Mouse (Mus musculus): ENCODE data around the gene Shmt2. TPM values are rescaled to one million over a fixed set of nuclear protein-coding genes. Genes with fewer than 3 reads are reported as not detected.

Shmt2 gene
- polyA plus RNA-seq, 2 experiments = 88.2 to 88.6 TPM

DNA sequence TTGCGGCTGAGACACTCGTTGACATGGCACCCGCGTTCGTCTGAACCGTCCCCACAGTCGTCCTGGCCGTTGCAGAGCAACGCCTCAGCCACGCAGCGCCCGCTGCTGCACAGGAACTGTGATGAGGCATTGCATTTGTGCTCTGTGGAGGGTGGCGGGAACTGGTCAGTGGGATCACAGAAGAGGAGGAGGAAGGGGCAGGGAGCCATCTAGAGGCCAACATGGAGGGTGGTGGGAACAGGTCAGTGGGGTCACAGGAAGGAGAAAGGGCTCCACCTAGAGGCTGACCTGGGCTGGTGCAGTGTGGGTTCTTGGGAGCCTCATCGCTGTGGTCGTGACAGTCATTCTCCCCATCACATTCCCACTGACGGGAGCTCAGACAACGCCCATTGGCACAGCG, 33.5 kb upstream of the Shmt2 start:
- 66% methylated on average over 18 of the region's 18 CpGs for WGBS (ENCODE audit: insufficient replicate concordance)
- no peak for ATAC-seq (ENCODE audit: insufficient read depth)
- DNase-seq (ENCODE audit: low read depth in 3 of 3, low spot score in 3 of 3) = peak in 1 of 3 experiments; percentile 25
- Histone ChIP-seq H3K4me2 (ENCODE audit: low read depth) (no peak overlapping the region), H3K27ac (no peak overlapping the region), H3K36me3 (replicated peaks; ENCODE audit: control insufficient read depth, insufficient read depth, low read depth) (no peaks in the 10 kb centered on the region; the same call in 1 of the 2 replicates), H3K9me3 (ENCODE audit: control insufficient read depth, low read length) (no peaks in the 10 kb centered on the region), H3K9ac (replicated peaks) (no peak overlapping the region), H3K4me3 (ENCODE audit: insufficient read depth in 1 of 2, low read depth in 2 of 2, low read length in 2 of 2) (no peak overlapping the region), H3K27me3 (ENCODE audit: control insufficient read depth, insufficient read depth, low read length) (no peaks in the 10 kb centered on the region), H3K4me1 (replicated peaks; ENCODE audit: control insufficient read depth in 2 of 2, insufficient read depth in 2 of 2, low read length in 1 of 2) (no peaks in the 10 kb centered on the region)
- TF ChIP-seq CTCF (IDR thresholded peaks at IDR 0.05; ENCODE audit: low read depth) (peak; percentile 94), EP300 (IDR thresholded peaks at IDR 0.05; ENCODE audit: low read depth) (no peak)

DNA sequence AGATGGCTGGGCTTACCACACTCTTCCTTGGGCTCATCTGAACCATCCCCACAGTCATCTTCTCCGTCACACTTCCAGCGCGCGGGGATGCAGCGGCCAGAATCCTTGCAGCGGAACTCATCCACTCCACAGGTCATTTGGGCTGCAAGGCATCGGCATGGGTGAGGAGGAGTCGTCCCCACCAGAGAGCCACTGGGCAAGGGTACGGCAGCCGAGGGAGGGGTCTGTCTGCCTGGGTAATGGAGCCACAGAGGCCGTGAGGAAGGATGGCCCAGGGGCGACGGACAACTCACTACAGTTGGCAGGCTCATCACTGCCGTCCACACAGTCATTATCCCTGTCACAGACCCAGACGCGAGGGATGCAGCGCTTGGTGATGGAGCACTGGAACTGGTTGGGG, 27.6 kb upstream of the Shmt2 start:
- no peak overlapping the region for H3K4me2 ChIP-seq (ENCODE audit: low read depth)
- no peaks in the 10 kb centered on the region for H3K9me3 ChIP-seq (ENCODE audit: control insufficient read depth, low read length)
- no peak overlapping the region for H3K9ac ChIP-seq (replicated peaks)

DNA sequence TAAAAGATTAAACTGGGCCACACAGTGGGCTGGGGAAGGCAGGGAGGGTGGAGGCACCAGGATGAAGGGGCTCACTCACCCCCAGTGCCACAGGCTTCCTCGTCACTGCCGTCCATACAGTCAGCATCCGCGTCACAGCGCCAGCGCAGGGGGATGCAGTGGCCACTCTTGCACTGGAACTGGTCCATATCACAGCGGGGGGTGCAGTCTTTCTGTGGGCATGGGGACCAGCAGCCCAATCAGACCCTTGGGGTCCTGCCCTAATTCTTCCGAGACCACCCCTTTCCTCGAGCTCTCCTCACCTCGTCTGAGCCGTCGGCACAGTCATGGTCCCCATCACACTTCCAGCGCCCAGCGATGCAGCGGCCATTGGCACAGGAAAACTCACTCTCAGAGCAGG, 26.0 kb upstream of the Shmt2 start:
- Histone ChIP-seq H3K27me3 (ENCODE audit: control insufficient read depth, insufficient read depth, low read length) (no peaks in the 10 kb centered on the region), H3K4me3 (ENCODE audit: insufficient read depth in 1 of 2, low read depth in 2 of 2, low read length in 2 of 2) (no peak overlapping the region), H3K9me3 (ENCODE audit: control insufficient read depth, low read length) (no peaks in the 10 kb centered on the region), H3K36me3 (replicated peaks; ENCODE audit: control insufficient read depth, insufficient read depth, low read depth) (no peaks in the 10 kb centered on the region), H3K27ac (no peak overlapping the region), H3K4me2 (ENCODE audit: low read depth) (no peak overlapping the region), H3K9ac (replicated peaks) (no peak overlapping the region), H3K4me1 (replicated peaks; ENCODE audit: control insufficient read depth in 2 of 2, insufficient read depth in 2 of 2, low read length in 1 of 2) (no peaks in the 10 kb centered on the region)
- 85% methylated on average over 15 of the region's 15 CpGs for WGBS (ENCODE audit: insufficient replicate concordance)
- DNase-seq (ENCODE audit: low read depth in 3 of 3, low spot score in 3 of 3) (no peak), ATAC-seq (ENCODE audit: insufficient read depth) (no peak)
- TF ChIP-seq CTCF (IDR thresholded peaks at IDR 0.05; ENCODE audit: low read depth) (no peak), EP300 (IDR thresholded peaks at IDR 0.05; ENCODE audit: low read depth) (no peak)

More for the DNA sequence above, 27.6 kb upstream of the Shmt2 start:
- Histone ChIP-seq H3K27ac (no peak overlapping the region), H3K4me1 (replicated peaks; ENCODE audit: control insufficient read depth in 2 of 2, insufficient read depth in 2 of 2, low read length in 1 of 2) (no peaks in the 10 kb centered on the region), H3K27me3 (ENCODE audit: control insufficient read depth, insufficient read depth, low read length) (no peaks in the 10 kb centered on the region), H3K36me3 (replicated peaks; ENCODE audit: control insufficient read depth, insufficient read depth, low read depth) (no peaks in the 10 kb centered on the region; the same call in 1 of the 2 replicates), H3K4me3 (ENCODE audit: insufficient read depth in 1 of 2, low read depth in 2 of 2, low read length in 2 of 2) (no peak overlapping the region)
- 73% methylated on average over 17 of the region's 17 CpGs for whole genome bisulfite sequencing (ENCODE audit: insufficient replicate concordance)
- ATAC-seq (ENCODE audit: insufficient read depth) (no peak), DNase-seq (ENCODE audit: low read depth in 3 of 3, low spot score in 3 of 3) (no peak)
- TF ChIP-seq EP300 (IDR thresholded peaks at IDR 0.05; ENCODE audit: low read depth) (no peak), CTCF (IDR thresholded peaks at IDR 0.05; ENCODE audit: low read depth) (no peak)

DNA sequence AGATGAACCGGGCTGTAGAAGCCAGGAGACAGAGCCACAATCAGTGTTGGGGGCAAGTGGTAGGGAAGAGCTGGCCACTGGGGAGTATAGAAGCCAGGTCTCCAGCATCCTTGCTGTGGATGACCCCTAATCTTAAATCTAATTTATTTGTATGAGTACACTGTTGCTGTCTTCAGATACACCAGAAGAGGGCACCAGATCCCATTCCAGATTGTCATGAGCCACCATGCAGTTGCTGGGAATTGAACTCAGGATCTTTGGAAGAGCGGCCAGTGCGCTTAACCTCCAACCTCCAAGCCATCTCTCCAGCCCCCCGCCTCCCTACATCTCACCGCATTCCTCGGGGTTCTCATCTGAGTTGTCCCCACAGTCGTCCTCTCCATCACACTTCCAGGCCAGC, 24.3 kb upstream of the Shmt2 start:
- Histone ChIP-seq H3K4me1 (replicated peaks; ENCODE audit: control insufficient read depth in 2 of 2, insufficient read depth in 2 of 2, low read length in 1 of 2) (no peaks in the 10 kb centered on the region), H3K4me3 (ENCODE audit: insufficient read depth in 1 of 2, low read depth in 2 of 2, low read length in 2 of 2) (no peak overlapping the region), H3K27ac (no peak overlapping the region), H3K36me3 (replicated peaks; ENCODE audit: control insufficient read depth, insufficient read depth, low read depth) (no peaks in the 10 kb centered on the region), H3K4me2 (ENCODE audit: low read depth) (no peak overlapping the region), H3K27me3 (ENCODE audit: control insufficient read depth, insufficient read depth, low read length) (no peaks in the 10 kb centered on the region), H3K9ac (replicated peaks) (no peak overlapping the region), H3K9me3 (ENCODE audit: control insufficient read depth, low read length) (no peaks in the 10 kb centered on the region)
- ATAC-seq (ENCODE audit: insufficient read depth) (no peak), DNase-seq (ENCODE audit: low read depth in 3 of 3, low spot score in 3 of 3) (no peak)
- peak; percentile 37 for TF ChIP-seq CTCF (IDR thresholded peaks at IDR 0.05; ENCODE audit: low read depth)
- TF ChIP-seq EP300 (IDR thresholded peaks at IDR 0.05; ENCODE audit: low read depth) = no peak
- 75% methylated on average over 7 of the region's 7 CpGs for WGBS (ENCODE audit: insufficient replicate concordance)

DNA sequence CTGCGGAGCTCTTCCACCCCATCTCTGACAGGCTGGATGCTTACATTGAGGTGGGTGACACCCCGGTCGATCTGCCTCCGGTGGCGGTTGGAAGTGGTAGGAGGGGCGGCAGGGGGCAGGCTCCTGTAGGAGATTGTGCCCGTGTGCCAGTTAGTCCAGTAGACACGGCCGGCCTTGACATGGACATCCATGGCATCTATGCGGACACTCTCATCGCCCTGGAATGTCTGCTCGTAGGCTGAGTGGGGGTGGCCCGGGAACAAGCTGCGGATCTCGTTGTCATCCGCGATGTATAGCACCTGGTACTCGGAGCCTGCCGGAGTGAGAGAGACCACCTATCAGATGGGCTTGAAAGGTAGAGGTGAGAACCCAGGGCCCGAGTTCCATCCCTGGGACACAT, 22.1 kb upstream of the Shmt2 start:
- no peaks in the 10 kb centered on the region for H3K27me3 ChIP-seq (ENCODE audit: control insufficient read depth, insufficient read depth, low read length)
- ATAC-seq (ENCODE audit: insufficient read depth) = no peak
- no peaks in the 10 kb centered on the region for H3K9me3 ChIP-seq (ENCODE audit: control insufficient read depth, low read length)
- H3K9ac ChIP-seq (replicated peaks) = no peak overlapping the region
- no peak for DNase-seq (ENCODE audit: low read depth in 3 of 3, low spot score in 3 of 3)
- no peaks in the 10 kb centered on the region for H3K4me1 ChIP-seq (replicated peaks; ENCODE audit: control insufficient read depth in 2 of 2, insufficient read depth in 2 of 2, low read length in 1 of 2)
- no peak for TF ChIP-seq EP300 (IDR thresholded peaks at IDR 0.05; ENCODE audit: low read depth)
- no peak for TF ChIP-seq CTCF (IDR thresholded peaks at IDR 0.05; ENCODE audit: low read depth)
- no peak overlapping the region for H3K27ac ChIP-seq
- 82% methylated on average over 20 of the region's 20 CpGs for WGBS (ENCODE audit: insufficient replicate concordance)
- no peak overlapping the region for H3K4me3 ChIP-seq (ENCODE audit: insufficient read depth in 1 of 2, low read depth in 2 of 2, low read length in 2 of 2)
- H3K36me3 ChIP-seq (replicated peaks; ENCODE audit: control insufficient read depth, insufficient read depth, low read depth) = no peaks in the 10 kb centered on the region
- no peak overlapping the region for H3K4me2 ChIP-seq (ENCODE audit: low read depth)
